Mouse (Mus musculus): ENCODE results near the gene Mex3d. TPM values are rescaled to one million over a fixed set of nuclear protein-coding genes. Genes with fewer than 3 reads are reported as not detected.

Mex3d gene
- polyA plus RNA-seq, 1 experiment: 37.5 TPM

GRCm38 (mm10) chr10:80400704-80401161 is 13.3 kb upstream of the Mex3d start:
- WGBS: 67% methylated on average over 4 of the region's 4 CpGs
- Histone ChIP-seq H3K4me3 (replicated peaks; ENCODE audit: extremely low read depth, low read depth, low read length) (no peak overlapping the region), H3K4me1 (ENCODE audit: control insufficient read depth, insufficient read depth, low read length) (peaks cover 16% of the 10 kb centered on the region)
- TF ChIP-seq CTCF (IDR thresholded peaks at IDR 0.05; ENCODE audit: insufficient read depth, low read length): no peak
- TF ChIP-seq POLR2A (IDR thresholded peaks at IDR 0.05; ENCODE audit: borderline replicate concordance, extremely low read depth, low read depth, low read length): no peak
- no peak for DNase-seq

GRCm38 (mm10) chr10:80399973-80400703 is 12.7 kb upstream of the Mex3d start:
- peaks cover 14% of the 10 kb centered on the region for H3K4me1 ChIP-seq (ENCODE audit: control insufficient read depth, insufficient read depth, low read length)
- TF ChIP-seq POLR2A (IDR thresholded peaks at IDR 0.05; ENCODE audit: borderline replicate concordance, extremely low read depth, low read depth, low read length) (no peak), CTCF (IDR thresholded peaks at IDR 0.05; ENCODE audit: insufficient read depth, low read length) (no peak)
- DNase-seq: no peak
- WGBS: 9% methylated on average over 17 of the region's 17 CpGs
- H3K4me3 ChIP-seq (replicated peaks; ENCODE audit: extremely low read depth, low read depth, low read length): peak overlapping the region; percentile 81

- TF ChIP-seq CTCF (IDR thresholded peaks at IDR 0.05; ENCODE audit: insufficient read depth, low read length) (no peak), POLR2A (IDR thresholded peaks at IDR 0.05; ENCODE audit: borderline replicate concordance, extremely low read depth, low read depth, low read length) (peak; percentile 99)
- DNase-seq: peak; percentile 99
- Histone ChIP-seq H3K4me3 (replicated peaks; ENCODE audit: extremely low read depth, low read depth, low read length) (peak within 1 kb of the TSS; percentile 81), H3K4me1 (ENCODE audit: control insufficient read depth, insufficient read depth, low read length) (peaks cover 14% of the 10 kb centered on the region)
- under 1% methylated on average over 77 of the region's 82 CpGs for WGBS
These were observed 11.9 kb upstream of the Mex3d start, which contains the start of gene Mbd3 for GRCm38 (mm10) chr10:80399191-80399972. Mbd3 (minus strand) TSS chr10:80399550.

- no peak for TF ChIP-seq CTCF (IDR thresholded peaks at IDR 0.05; ENCODE audit: insufficient read depth, low read length)
- TF ChIP-seq POLR2A (IDR thresholded peaks at IDR 0.05; ENCODE audit: borderline replicate concordance, extremely low read depth, low read depth, low read length): peak; percentile 62; the same call in 1 of the 2 replicates
- under 1% methylated on average over 59 of the region's 59 CpGs for WGBS
- Histone ChIP-seq H3K4me3 (replicated peaks; ENCODE audit: extremely low read depth, low read depth, low read length) (peak overlapping the region; percentile 65), H3K4me1 (ENCODE audit: control insufficient read depth, insufficient read depth, low read length) (peaks cover 14% of the 10 kb centered on the region)
- DNase-seq: peak; percentile 93
These were observed 11.3 kb upstream of the Mex3d start for GRCm38 (mm10) chr10:80398719-80399190.

GRCm38 (mm10) chr10:80398174-80398535 is 10.7 kb upstream of the Mex3d start:
- peaks cover 14% of the 10 kb centered on the region for H3K4me1 ChIP-seq (ENCODE audit: control insufficient read depth, insufficient read depth, low read length)
- TF ChIP-seq POLR2A (IDR thresholded peaks at IDR 0.05; ENCODE audit: borderline replicate concordance, extremely low read depth, low read depth, low read length): no peak
- TF ChIP-seq CTCF (IDR thresholded peaks at IDR 0.05; ENCODE audit: insufficient read depth, low read length): no peak
- peak overlapping the region; percentile 53 for H3K4me3 ChIP-seq (replicated peaks; ENCODE audit: extremely low read depth, low read depth, low read length)
- WGBS: 0% methylated on average over 1 of the region's 1 CpGs
- DNase-seq: no peak

- Histone ChIP-seq H3K4me3 (replicated peaks; ENCODE audit: extremely low read depth, low read depth, low read length) (no peak overlapping the region), H3K4me1 (ENCODE audit: control insufficient read depth, insufficient read depth, low read length) (peaks cover 14% of the 10 kb centered on the region)
- TF ChIP-seq POLR2A (IDR thresholded peaks at IDR 0.05; ENCODE audit: borderline replicate concordance, extremely low read depth, low read depth, low read length): no peak
- no peak for TF ChIP-seq CTCF (IDR thresholded peaks at IDR 0.05; ENCODE audit: insufficient read depth, low read length)
- 41% methylated on average over 8 of the region's 8 CpGs for WGBS
- DNase-seq: no peak
These were observed 10.2 kb upstream of the Mex3d start for GRCm38 (mm10) chr10:80397524-80398173.

- TF ChIP-seq CTCF (IDR thresholded peaks at IDR 0.05; ENCODE audit: insufficient read depth, low read length) (no peak), POLR2A (IDR thresholded peaks at IDR 0.05; ENCODE audit: borderline replicate concordance, extremely low read depth, low read depth, low read length) (no peak)
- no peak overlapping the region for H3K4me3 ChIP-seq (replicated peaks; ENCODE audit: extremely low read depth, low read depth, low read length)
- peaks cover 14% of the 10 kb centered on the region for H3K4me1 ChIP-seq (ENCODE audit: control insufficient read depth, insufficient read depth, low read length)
- 82% methylated on average over 11 of the region's 11 CpGs for WGBS
- DNase-seq: no peak
These were observed 9.5 kb upstream of the Mex3d start for GRCm38 (mm10) chr10:80396822-80397523.

GRCm38 (mm10) chr10:80395025-80395627 is 7.7 kb upstream of the Mex3d start:
- H3K4me1 ChIP-seq (ENCODE audit: control insufficient read depth, insufficient read depth, low read length): peaks cover 10% of the 10 kb centered on the region
- H3K4me3 ChIP-seq (replicated peaks; ENCODE audit: extremely low read depth, low read depth, low read length): no peak overlapping the region
- TF ChIP-seq CTCF (IDR thresholded peaks at IDR 0.05; ENCODE audit: insufficient read depth, low read length) (no peak), POLR2A (IDR thresholded peaks at IDR 0.05; ENCODE audit: borderline replicate concordance, extremely low read depth, low read depth, low read length) (no peak)
- 94% methylated on average over 35 of the region's 35 CpGs for WGBS
- no peak for DNase-seq

Measured in lung, adult 2 months (tissue).